Mouse (Mus musculus) olfactory bulb, adult 2 months (tissue): ENCODE measurements around the gene Nrk. TPM values are rescaled to one million over a fixed set of nuclear protein-coding genes. Genes with fewer than 3 reads are reported as not detected.

Source experiments
- H3K27ac ChIP-seq: fragments of 200-500 bp; 2 replicates; pipeline ENCODE4 v1.5.1; 2012; ENCODE audit warnings: low read depth, low read length; ENCODE audit not compliant: insufficient read depth
- H3K4me1 ChIP-seq: fragments of 200-500 bp; 2 replicates; pipeline ENCODE4 v1.6.1; 2012; ENCODE audit warnings: low read length; ENCODE audit not compliant: control insufficient read depth, insufficient read depth
- H3K4me3 ChIP-seq: fragments of 200-500 bp; 2 replicates; pipeline ENCODE4 v1.5.1; 2012; ENCODE audit warnings: mild to moderate bottlenecking, low read depth, low read length, moderate library complexity; ENCODE audit not compliant: insufficient read depth
- CTCF ChIP-seq: fragments of 200-500 bp; IDR thresholded peaks from 2 replicates; pipeline ENCODE4 v1.5.1; 2012; ENCODE audit warnings: low read depth, mild to moderate bottlenecking, low read length, moderate library complexity; ENCODE audit not compliant: insufficient read depth
- POLR2A ChIP-seq: fragments of 200-500 bp; IDR thresholded peaks from 2 replicates; pipeline ENCODE4 v1.6.1; 2012; ENCODE audit warnings: mild to moderate bottlenecking, low read depth, low read length, moderate library complexity; ENCODE audit not compliant: insufficient read depth
- WGBS: fragments of 180-500 bp; shearing (Covaris S2); methylation state at CpG from one replicate; pipeline ENCODE4 v1.1.7; 2018; 5-methylcytosine and 5-hydroxymethylcytosine counted together
- polyA plus RNA-seq: library from polyadenylated mRNA; stranded (reverse); fragments of >200 nt; gene quantifications from 2 replicates; pipeline ENCODE4 v1.2.4, GENCODE M21; 2012; ENCODE audit warnings: low replicate concordance; ENCODE audit not compliant: missing spikeins, insufficient read depth, insufficient read length

Gene Nrk
- polyA plus RNA-seq, 1 experiment = not detected

DNA sequence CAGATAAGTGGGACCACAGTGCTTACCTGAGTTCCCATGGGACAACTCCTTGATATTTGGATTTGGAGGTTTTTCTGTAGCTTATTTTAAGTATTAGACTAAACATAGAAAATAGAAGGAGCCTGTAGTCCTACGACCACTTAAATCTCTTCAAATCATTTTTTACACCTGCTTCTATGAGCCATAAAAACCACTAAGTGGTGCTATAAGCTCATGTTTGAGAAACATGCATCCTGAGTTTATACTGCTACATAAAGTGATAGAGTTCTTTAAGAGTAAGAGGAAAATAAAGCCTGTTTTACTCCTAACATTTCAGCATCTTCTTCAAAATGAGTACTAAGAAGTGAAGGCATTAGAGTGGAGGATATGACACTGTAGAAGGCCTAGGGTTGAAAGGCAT, 102.3 kb downstream of the Nrk start:
- WGBS = 43% methylated on average over 1 of the region's 1 CpGs
- H3K27ac ChIP-seq = no peak overlapping the region
- TF ChIP-seq CTCF (no peak), POLR2A (no peak)
- no peaks in the 10 kb centered on the region for H3K4me1 ChIP-seq
- H3K4me3 ChIP-seq = no peak overlapping the region

DNA sequence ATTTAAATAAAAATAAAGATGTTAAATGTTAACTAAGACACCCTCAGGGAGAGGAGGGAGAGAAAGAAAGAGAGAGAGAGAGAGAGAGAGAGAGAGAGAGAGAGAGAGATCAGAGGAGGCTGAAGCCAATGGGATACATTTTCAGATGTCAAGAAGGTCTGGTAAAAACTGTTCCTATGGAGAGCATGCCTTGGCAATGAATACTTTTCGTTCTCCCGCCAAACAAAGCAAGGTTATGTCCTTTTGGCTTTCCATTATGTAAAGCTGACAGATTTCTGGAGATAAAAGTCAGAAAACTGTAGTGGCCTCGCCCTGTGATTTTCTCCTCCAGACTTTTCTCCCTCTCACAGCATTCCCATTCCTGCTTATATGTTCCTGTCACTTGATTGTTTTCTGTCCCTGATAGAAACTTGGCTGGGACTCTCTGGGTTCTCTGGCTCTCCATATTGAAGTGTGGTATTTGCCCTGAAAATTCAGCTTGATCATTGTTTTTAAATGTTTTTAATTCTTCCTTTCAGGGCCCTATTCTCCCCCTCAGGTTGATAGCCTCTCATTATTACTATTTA, 112.4 kb downstream of the Nrk start:
- H3K27ac ChIP-seq = no peak overlapping the region
- TF ChIP-seq POLR2A (no peak), CTCF (no peak)
- H3K4me1 ChIP-seq = no peaks in the 10 kb centered on the region
- WGBS = 74% methylated on average over 3 of the region's 3 CpGs
- H3K4me3 ChIP-seq = no peak overlapping the region

DNA sequence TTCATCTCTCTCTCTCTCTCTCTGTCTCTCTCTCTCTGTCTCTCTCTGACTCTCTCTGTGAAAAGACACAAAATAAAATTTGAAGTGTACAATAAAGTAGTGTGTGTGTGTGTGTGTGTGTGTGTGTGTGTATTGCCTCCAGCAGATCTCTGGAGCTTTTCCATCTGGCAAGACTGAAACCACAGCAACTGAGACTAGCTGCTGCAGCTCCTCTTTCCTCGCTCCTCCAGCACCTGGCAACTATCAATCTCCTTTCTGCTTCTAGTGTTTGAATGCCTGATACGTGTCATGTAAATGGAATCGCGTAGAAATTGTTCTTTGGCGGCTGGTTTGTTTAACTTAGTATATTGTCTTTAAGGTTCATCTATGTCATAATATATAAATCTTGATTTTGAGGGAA, 113.1 kb downstream of the Nrk start:
- Histone ChIP-seq H3K27ac (no peak overlapping the region), H3K4me1 (no peaks in the 10 kb centered on the region), H3K4me3 (no peak overlapping the region)
- TF ChIP-seq POLR2A (no peak), CTCF (no peak)
- 76% methylated on average over 5 of the region's 5 CpGs for WGBS

DNA sequence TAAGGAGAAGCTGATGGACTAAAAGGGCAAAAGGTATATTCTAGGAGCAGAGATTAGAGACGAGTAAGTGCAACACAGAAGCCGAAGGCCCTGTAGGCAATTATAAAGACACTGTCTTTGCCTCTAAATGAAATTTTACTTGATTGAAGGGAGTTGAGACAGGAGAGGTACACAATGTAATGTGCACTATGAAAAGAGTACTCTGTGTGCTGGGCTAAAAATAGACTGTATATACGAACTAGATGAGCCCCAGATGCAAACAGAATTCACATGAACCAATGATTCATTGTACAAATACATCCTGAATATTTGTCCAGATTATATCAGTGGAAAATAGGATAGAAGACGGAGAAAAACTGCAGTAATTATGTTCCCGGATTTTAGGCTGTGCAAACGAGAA, 113.7 kb downstream of the Nrk start:
- 64% methylated on average over 6 of the region's 6 CpGs for WGBS
- Histone ChIP-seq H3K4me1 (no peaks in the 10 kb centered on the region), H3K4me3 (no peak overlapping the region), H3K27ac (no peak overlapping the region)
- TF ChIP-seq POLR2A (no peak), CTCF (no peak)

DNA sequence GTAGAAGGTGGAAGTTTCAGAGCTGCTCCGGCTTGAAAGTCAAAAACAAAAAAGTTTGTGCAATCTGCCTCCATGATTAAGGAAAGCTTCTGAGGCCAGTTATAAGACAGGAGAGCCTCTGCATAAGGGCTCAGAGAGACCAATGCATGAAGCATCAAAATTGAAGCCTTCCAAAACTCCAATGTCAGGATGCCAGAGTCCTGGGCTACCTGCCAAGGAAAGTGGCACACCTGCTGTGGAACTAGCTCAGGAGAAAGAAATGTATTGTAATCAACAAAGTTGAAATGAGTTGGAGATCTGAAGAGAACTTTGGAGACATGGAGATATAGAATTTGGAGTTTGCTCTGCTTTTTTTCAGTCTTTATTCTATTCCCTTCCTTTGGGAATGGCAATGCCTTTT, 123.4 kb downstream of the Nrk start:
- Histone ChIP-seq H3K4me1 (no peaks in the 10 kb centered on the region), H3K27ac (no peak overlapping the region), H3K4me3 (no peak overlapping the region)
- TF ChIP-seq CTCF = no peak
- 91% methylated on average over 1 of the region's 1 CpGs for WGBS

DNA sequence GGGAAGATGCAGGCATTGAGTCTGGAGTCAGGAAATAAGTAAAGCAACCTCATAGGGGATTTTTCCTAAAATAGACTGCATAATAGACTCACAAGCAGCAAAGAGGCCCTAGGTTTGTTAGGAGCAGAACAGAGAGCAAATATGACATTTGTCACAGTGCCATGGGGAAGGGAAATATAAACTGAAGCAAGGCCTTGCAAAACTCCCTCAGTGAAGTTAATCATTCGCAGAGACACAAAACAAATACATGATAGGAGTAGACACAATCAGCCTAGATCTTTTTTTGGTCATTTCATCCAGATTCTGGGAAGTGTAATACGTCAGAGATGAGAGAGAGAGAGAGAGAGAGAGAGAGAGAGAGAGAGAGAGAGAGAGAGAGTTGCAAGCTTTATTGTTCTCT, 125.1 kb downstream of the Nrk start:
- Histone ChIP-seq H3K4me3 (no peak overlapping the region), H3K27ac (no peak overlapping the region), H3K4me1 (no peaks in the 10 kb centered on the region)
- WGBS = 81% methylated on average over 2 of the region's 2 CpGs
- no peak for TF ChIP-seq CTCF

DNA sequence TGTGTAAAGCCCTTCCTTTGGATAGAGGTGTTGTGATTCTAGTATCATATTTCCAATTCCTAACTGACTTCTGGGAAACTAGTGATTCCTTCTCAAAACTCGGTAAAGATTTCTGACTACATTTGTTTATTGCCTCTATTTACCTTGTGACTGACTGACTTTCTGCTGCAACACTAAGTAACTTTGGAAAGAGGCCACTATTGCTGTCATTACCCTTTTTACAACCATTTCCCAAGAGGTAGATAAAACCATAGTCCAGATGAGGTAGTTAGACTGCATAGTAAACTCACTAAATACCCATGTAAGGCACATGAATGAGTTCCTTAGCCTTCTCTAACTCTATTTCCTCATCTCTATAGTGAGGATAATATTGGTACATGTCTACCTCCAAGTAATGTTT, 126.9 kb downstream of the Nrk start:
- Histone ChIP-seq H3K4me3 (no peak overlapping the region), H3K4me1 (no peaks in the 10 kb centered on the region), H3K27ac (no peak overlapping the region)
- WGBS = 79% methylated on average over 1 of the region's 1 CpGs
- no peak for TF ChIP-seq POLR2A

DNA sequence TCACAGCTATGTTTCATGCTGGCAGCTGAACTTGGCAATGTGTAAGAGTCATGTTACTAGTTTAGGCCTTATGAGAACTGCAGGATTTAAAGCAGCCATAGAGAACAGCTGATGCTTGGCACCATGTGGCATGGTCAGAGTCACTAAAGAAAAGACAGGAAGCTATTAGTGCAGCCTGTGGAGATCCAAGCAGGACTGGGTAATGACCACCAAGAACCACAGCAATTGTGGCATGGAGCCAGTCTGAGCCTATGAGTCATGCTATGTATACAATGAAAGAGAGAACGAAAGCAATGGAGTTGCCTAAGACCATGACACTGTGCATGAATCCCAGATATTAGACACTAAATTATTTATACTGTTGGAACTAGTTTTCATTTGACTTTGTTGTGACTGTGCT, 137.7 kb downstream of the Nrk start:
- no peaks in the 10 kb centered on the region for H3K4me1 ChIP-seq
- TF ChIP-seq POLR2A (no peak), CTCF (no peak)

DNA sequence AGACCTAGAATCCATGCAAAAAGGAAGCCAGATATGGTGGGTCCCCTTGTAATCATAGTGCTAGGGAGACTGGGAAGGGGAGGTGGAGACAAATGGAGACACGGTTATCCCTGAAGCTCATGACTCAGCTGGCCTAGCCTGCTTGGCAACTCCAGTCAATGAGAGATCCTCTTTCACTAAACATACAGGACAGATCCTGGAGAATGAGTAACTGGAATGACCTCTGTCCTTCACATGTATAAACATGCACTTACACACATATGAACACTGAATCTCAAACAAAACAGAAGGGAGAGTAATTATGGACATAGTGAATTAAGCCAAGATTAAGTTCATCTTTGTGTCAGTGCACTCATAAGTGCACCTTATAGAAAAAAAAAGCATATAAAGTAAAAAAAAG, 138.9 kb downstream of the Nrk start:
- Histone ChIP-seq H3K27ac (no peak overlapping the region), H3K4me1 (no peaks in the 10 kb centered on the region), H3K4me3 (no peak overlapping the region)
- TF ChIP-seq CTCF (no peak), POLR2A (no peak)
- 86% methylated on average over 1 of the region's 1 CpGs for WGBS

More for the DNA sequence above, 137.7 kb downstream of the Nrk start:
- H3K27ac ChIP-seq = no peak overlapping the region
- 60% methylated on average over 1 of the region's 1 CpGs for WGBS
- no peak overlapping the region for H3K4me3 ChIP-seq

Other genes starting within 250 kb of the Nrk start
- not detected in 2 replicates for gene Serpina7, start 170.8 kb downstream of the Nrk start, polyA plus RNA-seq
- not detected in 2 replicates for gene 4930513O06Rik, start 171.8 kb downstream of the Nrk start, polyA plus RNA-seq